Mouse (Mus musculus) ES-Bruce4 (cell line): Measurements from ENCODE around the gene Cubn.

ENCODE experiments used
- CTCF ChIP-seq: IDR thresholded peaks from one replicate; pipeline ENCODE4 v1.8.1; 2011; ENCODE audit warnings: low read depth, low read length
- POLR2A ChIP-seq: IDR thresholded peaks from one replicate; pipeline ENCODE4 v1.8.1; 2011; ENCODE audit warnings: low read length; ENCODE audit not compliant: insufficient read depth

DNA sequence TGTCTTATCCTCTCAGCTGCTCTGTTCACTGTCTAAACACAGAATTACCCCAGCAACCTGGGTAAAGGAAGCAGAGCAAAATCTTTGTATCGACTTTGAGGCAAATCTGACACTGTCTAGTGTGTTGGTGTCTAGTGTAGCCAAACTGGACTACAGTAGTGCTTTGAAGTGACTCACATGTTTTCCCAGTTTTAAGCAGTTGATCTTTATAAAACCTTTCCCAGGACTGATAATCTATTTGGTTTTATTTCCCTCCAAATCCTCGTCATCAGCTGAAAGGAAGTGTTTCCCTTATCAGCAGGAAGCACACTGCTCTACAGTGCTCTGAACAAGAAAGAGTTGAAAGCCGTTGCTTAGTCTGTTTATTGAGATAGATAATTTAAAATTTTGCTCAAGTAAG is 100.6 kb downstream of the Cubn start:
- no peak for TF ChIP-seq POLR2A
- no peak for TF ChIP-seq CTCF
